Mouse (Mus musculus): ENCODE results near the gene Ccl5.
"Not testable (repeated sequence)": the region's sequence is repeated elsewhere in the genome, so short reads cannot be mapped to it uniquely, and the experiment has no call there.

Gene Ccl5

DNA sequence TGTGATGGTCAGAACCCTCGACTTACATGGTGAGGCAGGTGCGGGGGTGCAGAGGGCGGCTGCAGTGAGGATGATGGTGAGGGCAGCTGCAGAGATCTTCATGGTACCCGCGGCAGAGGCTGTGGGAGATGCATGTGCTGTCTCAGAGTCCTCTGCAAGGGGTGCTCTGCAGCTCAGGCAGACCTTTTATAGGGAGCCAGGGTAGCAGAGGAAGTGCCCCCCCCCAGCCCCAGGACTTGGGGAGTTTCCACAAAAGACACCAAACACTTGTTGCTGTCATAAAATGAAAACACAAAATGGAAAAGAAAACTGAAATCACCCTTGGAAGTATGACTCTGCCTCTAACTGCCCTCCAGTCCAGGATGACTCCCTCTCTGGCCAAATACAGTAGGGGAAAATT, at the start of gene Ccl5:
Gene Ccl5, minus strand, starts transcription at position 159 of the 400 bp plus-strand sequence.
- no peak for DNase-seq (ENCODE audit: low read depth, low spot score)

DNA sequence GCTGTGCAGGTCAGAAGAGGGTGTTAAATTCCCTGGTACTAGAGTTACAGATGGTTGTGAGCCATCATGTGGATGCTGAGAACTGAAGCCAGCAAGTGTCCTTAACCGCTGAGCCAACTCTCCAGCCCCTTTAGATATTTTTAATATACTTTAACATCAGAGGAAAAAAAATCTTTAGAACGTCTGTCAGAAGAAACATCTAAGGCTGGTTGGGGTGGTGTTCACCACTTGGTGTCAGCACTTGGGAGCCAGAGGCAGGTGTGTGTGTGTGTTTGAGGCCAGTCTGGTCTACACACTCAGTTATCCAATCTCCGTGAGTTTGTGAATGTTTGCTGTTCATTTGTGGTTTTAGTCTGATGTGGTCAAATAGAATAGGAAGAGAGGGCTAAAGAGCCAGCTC, 48.7 kb upstream of the Ccl5 start:
- no peak for DNase-seq (ENCODE audit: low read depth, low spot score)

DNA sequence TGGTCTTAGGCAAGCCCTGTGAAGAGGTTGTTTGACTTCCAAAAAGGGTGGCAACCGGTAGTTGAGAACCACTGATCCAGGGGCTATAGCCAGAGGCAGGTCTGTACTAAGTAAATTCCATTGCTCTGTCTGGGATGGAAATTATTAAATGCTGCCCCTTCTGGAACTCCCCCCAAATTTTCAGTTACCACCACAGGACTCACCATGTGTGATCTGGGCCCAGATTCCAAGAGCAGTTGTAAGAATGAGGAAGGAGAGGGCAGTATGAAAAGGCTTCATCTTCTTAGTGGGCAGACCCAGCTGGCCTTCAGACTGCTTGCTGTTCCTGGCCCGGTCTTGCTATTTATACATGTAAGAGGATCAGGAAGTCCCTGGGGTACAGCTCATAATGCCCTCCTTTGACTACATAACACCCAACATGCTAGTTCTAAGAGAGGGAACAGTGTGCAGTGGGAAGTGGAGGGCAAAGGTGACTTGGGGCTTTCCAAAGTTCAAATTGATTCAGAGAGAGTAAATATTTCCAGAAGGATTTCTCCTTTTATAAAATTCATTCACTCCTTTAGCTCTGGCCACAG, 48.0 kb upstream of the Ccl5 start, which contains the start of gene Ccl9:
Gene Ccl9, minus strand, starts transcription at position 451 of the 575 bp plus-strand sequence.
- DNase-seq (ENCODE audit: low read depth, low spot score): no peak

GRCm38 (mm10) chr11:83576927-83577555, 46.7 kb upstream of the Ccl5 start:
- DNase-seq (ENCODE audit: low read depth, low spot score): no peak

DNA sequence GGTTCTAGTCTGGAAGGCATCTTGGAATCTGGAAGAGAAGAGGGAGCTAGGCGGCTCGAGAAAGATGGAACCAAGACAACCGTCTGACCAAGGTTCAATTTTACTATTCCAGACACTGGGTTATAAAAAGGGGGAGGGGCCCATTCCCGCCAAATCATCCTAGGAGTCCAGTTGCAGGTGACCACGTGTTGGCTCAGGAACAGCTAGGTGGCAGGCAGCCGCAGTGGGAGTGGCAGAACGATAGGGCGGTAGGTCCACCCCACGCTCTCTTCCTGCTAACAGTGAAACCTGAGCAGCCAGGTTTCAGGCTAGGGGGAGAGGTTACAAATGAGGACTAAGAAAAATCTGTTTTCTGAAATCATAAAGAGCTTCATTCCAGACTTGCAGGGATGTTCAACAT, 42.5 kb upstream of the Ccl5 start:
- no peak for DNase-seq (ENCODE audit: low read depth, low spot score)

GRCm38 (mm10) chr11:83572223-83572622, 41.9 kb upstream of the Ccl5 start:
- no peak for DNase-seq (ENCODE audit: low read depth, low spot score)

GRCm38 (mm10) chr11:83570189-83570588, 39.9 kb upstream of the Ccl5 start:
- no peak for DNase-seq (ENCODE audit: low read depth, low spot score)

DNA sequence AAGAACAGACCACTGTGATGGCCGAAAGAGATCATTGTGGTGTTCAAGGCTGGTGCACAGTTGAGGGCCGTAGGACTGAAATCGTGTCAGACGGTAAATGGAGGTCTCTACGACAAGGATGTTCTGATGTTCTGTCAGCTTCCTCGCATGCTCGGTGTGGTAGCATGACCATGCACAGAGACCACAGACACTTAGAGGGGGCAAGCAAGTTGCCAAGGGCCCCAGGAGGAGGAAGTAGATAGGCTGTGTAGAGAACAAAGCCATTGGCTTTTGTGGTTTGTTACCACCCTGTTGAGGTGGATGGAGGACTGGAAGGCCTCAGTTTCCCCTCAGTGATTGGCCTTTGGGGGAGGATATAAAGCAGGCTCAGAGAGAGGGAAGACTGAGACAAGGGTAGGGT, 38.9 kb upstream of the Ccl5 start:
- no peak for DNase-seq (ENCODE audit: low read depth, low spot score)

DNA sequence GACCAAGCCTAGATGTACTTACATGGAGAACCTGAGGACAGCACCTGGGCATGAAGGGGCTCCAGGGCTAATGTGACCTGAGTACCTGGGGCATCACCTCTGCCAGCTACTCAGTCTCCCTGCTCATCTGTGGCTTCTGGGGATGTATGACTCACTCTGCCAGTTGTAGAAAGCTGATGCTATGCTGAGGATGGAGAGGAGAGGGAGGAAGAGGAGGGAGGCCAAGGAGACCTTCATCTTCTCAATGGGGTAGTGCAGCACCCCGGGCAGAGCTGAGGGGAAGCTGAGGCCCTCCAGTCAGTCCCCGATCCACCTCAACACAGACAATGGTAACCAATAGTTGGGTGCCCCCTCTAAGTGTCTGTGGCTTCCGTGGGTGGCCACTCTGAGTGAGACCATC, 38.5 kb upstream of the Ccl5 start:
- DNase-seq (ENCODE audit: low read depth, low spot score): no peak

- no peak for DNase-seq (ENCODE audit: low read depth, low spot score)
Measured at GRCm38 (mm10) chr11:83568061-83568460, 37.7 kb upstream of the Ccl5 start.

- DNase-seq (ENCODE audit: low read depth, low spot score): no peak
Measured at GRCm38 (mm10) chr11:83567311-83567710, 37.0 kb upstream of the Ccl5 start.

DNA sequence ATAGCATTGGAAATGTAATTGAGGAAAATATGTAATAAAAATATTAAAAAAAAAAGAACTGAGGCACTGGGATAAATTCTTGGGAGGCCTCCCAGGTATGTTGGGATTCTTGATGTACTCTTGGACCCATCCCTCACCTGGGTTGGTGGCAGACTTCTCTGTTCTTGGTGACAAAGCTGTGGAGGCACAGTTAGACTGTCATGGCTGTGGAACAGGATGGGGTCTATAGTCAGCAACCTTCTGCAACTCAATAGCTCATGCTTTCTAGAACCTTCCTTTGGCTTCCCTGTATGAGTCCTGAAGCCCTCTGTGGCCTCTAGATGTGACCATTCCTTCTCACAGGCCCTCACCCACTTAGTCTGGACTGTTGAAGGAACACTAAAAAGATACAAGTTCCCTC, 36.3 kb upstream of the Ccl5 start:
- no peak for DNase-seq (ENCODE audit: low read depth, low spot score)

GRCm38 (mm10) chr11:83563754-83564153, 33.4 kb upstream of the Ccl5 start:
- no peak for DNase-seq (ENCODE audit: low read depth, low spot score)

DNA sequence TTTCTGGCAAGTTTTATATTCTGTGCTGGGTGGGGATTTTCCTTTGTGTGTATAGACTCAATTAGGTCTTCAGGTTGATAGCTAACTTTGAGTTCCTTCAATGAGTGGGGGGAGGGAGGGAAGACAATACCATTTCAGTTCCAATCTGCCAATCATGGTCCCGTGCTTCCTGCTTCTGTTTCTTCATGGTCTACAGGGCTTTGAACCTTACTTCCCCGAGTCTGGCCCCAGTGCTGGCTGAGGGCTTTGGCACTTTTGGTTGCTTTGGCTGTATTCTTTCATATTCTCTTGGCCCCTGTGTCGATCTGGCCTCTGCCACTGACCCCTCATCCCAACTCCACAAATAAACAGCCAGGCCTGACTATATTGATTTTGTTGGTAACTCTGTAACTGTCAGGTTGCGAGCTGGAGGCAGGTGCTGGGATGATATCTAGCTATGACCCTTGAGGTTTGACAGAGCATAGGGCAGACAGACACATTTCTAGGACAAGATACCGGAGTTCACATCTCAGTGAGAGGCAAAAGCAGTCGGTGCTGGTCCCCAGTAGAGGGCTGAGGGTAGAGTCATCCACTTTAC, 32.1 kb upstream of the Ccl5 start:
- no peak for DNase-seq (ENCODE audit: low read depth, low spot score)

GRCm38 (mm10) chr11:83560405-83560804, 30.1 kb upstream of the Ccl5 start:
- no peak for DNase-seq (ENCODE audit: low read depth, low spot score)

GRCm38 (mm10) chr11:83557074-83557473, 26.8 kb upstream of the Ccl5 start:
- DNase-seq (ENCODE audit: low read depth, low spot score): no peak

DNA sequence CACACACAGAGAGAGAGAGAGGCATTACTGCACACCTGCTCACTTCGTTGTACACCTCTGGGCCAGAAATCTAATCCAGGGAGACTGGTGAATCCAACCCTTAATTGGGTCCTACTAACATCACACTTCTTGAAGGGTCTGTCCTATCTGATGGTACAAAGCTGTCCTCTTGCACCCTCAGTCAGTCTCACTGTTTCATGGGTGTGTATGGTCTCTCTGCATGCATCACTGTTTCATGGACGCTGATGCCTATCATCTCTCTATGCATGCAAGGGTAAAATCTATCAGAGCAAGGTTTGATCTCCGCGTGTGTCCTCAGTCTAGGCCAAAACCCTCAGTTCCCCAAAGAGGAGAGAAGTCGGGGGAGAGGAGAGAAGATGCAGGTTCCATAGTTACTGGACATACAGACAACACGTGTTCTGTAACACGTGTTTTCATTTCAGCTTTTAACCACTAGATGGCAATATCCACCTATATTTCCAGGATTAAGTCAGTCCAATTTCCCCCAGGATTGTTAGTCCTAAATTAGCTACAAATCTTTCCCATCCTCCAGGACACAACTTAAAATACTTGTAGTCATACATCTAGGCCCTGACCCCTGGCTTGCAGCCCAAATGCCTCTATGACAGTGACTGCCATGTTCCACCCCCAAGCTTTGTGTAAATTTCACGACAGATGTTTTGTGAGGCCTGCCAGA, 25.9 kb upstream of the Ccl5 start:
- no peak for DNase-seq (ENCODE audit: low read depth, low spot score)

DNA sequence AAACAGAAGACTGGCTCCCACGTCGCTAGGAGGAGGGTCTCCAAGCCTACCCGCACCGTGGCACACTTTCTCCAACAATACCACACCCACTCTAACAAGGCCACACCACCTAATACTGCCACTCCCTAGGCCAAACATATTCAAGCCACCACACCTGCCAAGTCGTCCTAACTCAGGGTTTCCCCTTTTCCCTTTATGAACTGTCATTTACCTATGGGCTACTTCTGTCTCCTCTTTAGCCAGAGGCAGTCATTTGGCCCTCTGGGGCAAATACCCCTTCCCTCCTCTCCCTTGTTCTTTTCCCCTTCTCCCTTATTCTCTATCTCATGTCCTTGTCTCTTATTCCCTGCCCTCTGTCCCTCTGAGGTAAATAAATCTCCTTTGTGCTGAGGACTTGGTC, 21.4 kb upstream of the Ccl5 start:
- DNase-seq (ENCODE audit: low read depth, low spot score): no peak

DNA sequence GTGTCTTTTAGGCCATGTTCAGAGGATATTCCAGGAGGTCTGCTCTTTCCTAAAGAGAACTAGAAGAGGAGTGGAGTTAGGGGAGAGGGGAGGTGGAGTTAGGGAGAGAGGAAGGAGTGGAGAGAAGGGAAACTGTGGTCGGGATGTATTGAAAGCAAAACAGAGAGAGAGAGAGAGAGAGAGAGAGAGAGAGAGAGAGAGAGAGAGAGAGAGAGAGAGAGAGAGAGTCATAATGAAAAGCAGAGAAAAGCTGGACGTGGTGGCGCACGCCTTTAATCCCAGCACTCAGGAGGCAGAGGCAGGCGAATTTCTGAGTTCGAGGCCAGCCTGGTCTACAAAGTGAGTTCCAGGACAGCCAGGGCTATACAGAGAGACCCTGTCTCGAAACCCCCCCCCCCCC, 20.7 kb upstream of the Ccl5 start:
- DNase-seq (ENCODE audit: low read depth, low spot score): not testable (repeated sequence)

- no peak for DNase-seq (ENCODE audit: low read depth, low spot score)
Measured at GRCm38 (mm10) chr11:83550186-83550632, 19.9 kb upstream of the Ccl5 start.

DNA sequence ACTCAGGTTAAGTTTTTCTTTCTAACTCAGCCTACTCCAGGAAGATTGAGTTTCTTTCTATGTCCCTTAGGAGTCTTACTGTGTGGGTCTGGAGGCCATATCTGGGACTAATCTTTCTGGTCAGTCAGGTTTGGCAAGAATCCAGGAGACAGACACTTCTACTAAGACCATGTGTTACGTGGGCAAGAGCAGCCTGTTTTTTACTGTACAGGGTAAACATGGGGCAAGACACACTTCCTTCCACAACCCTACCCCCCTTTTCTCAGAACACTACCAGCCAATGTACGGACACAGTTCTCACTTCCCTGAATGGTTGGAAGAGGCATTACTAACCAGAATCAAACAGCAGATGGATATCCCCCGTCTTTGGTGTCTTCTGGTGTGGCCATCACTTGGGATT, 13.9 kb upstream of the Ccl5 start:
- DNase-seq (ENCODE audit: low read depth, low spot score): no peak

DNA sequence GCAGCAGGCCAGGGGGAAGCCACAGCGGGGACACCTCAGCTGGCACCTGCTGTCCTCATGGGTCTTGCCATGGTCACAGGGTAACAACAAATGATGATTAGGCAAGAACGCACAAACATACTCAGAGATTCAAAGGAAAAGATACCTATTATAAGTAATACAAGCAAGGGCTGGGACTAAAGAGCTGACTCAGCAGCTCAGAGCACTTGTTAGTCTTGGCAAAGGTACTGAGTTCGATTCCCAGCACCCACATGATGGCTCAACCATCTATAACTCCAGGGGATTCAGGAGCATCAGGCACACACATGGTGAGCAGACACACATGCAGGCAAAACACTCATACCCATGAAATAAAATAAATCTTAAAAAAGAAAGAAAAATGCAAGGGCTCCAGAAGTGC, 11.1 kb upstream of the Ccl5 start:
- no peak for DNase-seq (ENCODE audit: low read depth, low spot score)

DNA sequence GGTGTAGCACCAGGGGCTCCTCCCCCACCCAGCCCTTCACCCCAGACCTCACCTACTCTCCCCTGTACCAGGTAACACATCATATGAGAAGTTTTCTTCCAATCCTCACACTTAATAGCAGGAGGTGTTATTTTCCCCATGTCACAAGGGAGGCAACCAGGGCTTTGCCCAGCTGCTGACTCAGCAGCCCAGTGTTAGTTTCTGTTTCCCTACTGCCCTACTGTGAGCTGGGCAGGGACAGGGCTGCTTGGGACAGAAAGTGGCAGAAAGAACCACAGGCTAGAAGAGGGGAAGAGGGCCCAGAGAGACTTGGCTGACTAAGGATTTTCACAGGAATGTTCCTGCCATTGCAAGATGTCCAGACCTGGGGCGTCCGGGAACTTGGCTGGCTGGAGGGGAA, 10.6 kb upstream of the Ccl5 start:
- DNase-seq (ENCODE audit: low read depth, low spot score): no peak

Data from c-Kit-negative CD71-positive TER-119-positive erythroid progenitor cells, embryonic 14.5 days (primary cell).